Mouse (Mus musculus) liver, embryonic 15.5 days (tissue): ENCODE results near the gene Nap1l1. TPM values are rescaled to one million over a fixed set of nuclear protein-coding genes. Genes with fewer than 3 reads are reported as not detected.
A peak's percentile ranks its signal among the peaks of the same experiment; 100 is the strongest.
"Not testable (repeated sequence)": the region's sequence is repeated elsewhere in the genome, so short reads cannot be mapped to it uniquely, and the experiment has no call there.

Experiments
- ATAC-seq: fragments of 200-750 bp; cut with Nextera tagmentation; 2 replicates; pipeline ENCODE4 v1.8.0; 2017; ENCODE audit warnings: moderate number of reproducible peaks, mild to moderate bottlenecking, moderate library complexity; ENCODE audit not compliant: insufficient read depth
- H3K27ac ChIP-seq: fragments of 300-500 bp; sonication (generic); replicated peaks from 2 replicates; pipeline ENCODE4 v1.5.1; 2015; ENCODE audit warnings: mild to moderate bottlenecking, inconsistent platforms
- H3K27me3 ChIP-seq: fragments of 300-500 bp; sonication (generic); 2 replicates; pipeline ENCODE4 v1.6.1; 2015; ENCODE audit warnings: mild to moderate bottlenecking, inconsistent platforms
- H3K36me3 ChIP-seq: fragments of 300-500 bp; sonication (generic); replicated peaks from 2 replicates; pipeline ENCODE4 v1.6.1; 2015; ENCODE audit warnings: moderate library complexity, mild to moderate bottlenecking, inconsistent platforms
- H3K4me1 ChIP-seq: fragments of 300-500 bp; sonication (generic); replicated peaks from 2 replicates; pipeline ENCODE4 v1.6.1; 2015; ENCODE audit warnings: inconsistent platforms
- H3K4me2 ChIP-seq: fragments of 300-500 bp; sonication (generic); 2 replicates; pipeline ENCODE4 v1.6.1; 2015; ENCODE audit warnings: moderate library complexity, mild to moderate bottlenecking, inconsistent platforms
- H3K4me3 ChIP-seq: fragments of 300-500 bp; sonication (generic); replicated peaks from 2 replicates; pipeline ENCODE4 v1.5.1; 2015; ENCODE audit warnings: mild to moderate bottlenecking, inconsistent platforms
- H3K9ac ChIP-seq: fragments of 300-500 bp; sonication (generic); 2 replicates; pipeline ENCODE4 v1.6.1; 2015; ENCODE audit warnings: moderate library complexity, mild to moderate bottlenecking, inconsistent platforms
- H3K9me3 ChIP-seq: fragments of 300-500 bp; sonication (generic); replicated peaks from 2 replicates; pipeline ENCODE4 v1.6.1; 2016; ENCODE audit warnings: inconsistent platforms
- whole genome bisulfite sequencing: fragments of 180-500 bp; shearing (Covaris S2); methylation state at CpG from one replicate; pipeline ENCODE4 v1.1.7; 2015; ENCODE audit warnings: mixed read lengths; ENCODE audit not compliant: insufficient replicate concordance; 5-methylcytosine and 5-hydroxymethylcytosine counted together
- polyA plus RNA-seq: library from polyadenylated mRNA; unstranded; fragments of >200 nt; fragmentation: Nextera tagmentation; extraction: Ambion mirVana; gene quantifications from 2 replicates; pipeline ENCODE4 v1.2.1, GENCODE M21; 2015

Nap1l1 gene
- 69.6 and 83.5 TPM in 2 replicates for polyA plus RNA-seq

DNA sequence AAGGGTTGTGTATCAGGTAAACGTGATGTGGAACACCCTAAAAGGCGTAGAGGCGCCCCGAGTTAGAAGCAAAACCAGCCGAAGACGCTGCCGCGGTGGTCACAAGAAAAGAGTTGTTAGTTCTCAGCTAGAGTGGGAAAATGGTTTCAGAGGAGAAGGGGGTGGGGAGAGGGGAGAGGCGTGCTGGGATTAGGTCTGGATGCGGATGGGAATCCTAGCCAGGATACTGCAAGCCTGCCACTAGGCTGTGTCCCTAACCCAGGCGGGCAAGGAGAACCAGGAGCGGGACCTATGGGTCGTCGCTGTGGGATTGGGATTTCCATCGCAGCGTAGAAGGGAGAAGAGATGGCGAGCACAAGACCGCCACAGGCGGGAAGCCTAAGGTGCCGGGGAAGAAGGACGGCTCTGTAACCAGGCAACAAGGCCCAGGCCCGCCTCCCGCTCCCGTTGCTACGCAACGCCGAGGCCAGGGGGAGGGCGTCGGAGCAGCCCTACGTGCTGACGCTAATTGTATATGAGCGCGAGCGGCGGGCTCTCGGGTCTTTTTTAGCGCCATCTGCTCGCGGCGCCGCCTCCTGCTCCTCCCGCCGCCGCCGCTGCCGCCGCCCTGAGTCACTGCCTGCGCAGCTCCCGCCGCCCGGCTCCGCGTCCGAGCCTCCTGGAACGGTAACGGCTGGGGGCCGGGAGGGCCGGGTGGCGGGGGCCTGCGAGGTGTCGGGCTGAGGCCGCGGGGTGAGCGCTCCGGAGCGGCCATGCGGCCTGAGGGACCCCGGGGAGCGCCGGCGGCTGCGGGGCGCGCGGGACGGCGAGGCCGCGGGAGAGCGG is at the start of gene Nap1l1:
Nap1l1 (plus strand) TSS at position 538 of the 825 bp plus-strand sequence.
- H3K27me3 ChIP-seq = 0 out of 2 replicates have a peak, but pooled peaks cover 5% of the 10 kb centered on the region
- peak within 1 kb of the TSS; percentile 85 for H3K27ac ChIP-seq
- ATAC-seq = peak; percentile 95
- WGBS = 3% methylated on average over 79 of the region's 80 CpGs
- peak within 1 kb of the TSS; percentile 94 for H3K4me2 ChIP-seq
- H3K4me1 ChIP-seq = peaks cover 49% of the 10 kb centered on the region
- H3K9me3 ChIP-seq = no peaks in the 10 kb centered on the region
- H3K36me3 ChIP-seq = peaks cover 5% of the 10 kb centered on the region; the same call in 1 of the 2 replicates
- peak within 1 kb of the TSS; percentile 95 for H3K9ac ChIP-seq
- peak within 1 kb of the TSS; percentile 94 for H3K4me3 ChIP-seq

DNA sequence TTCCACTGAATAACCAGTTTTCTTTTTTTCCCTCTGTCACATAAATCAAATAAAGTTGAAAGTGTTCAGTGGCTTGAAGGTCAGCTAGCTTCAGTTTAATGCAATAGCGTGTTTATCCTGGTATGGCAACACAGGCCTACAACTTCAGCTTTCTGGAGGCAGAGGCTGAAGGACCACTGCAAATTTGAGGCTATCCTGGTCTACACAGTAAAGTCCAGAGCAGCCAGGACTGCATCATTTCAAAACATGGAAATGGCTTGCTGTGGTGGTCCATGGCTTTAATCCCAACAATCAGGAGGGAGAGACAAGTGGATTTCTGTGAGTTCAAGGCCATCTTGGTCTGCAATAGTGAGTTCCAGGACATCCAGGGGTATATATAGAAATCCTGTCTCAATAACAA is 46.5 kb upstream of the Nap1l1 start:
- no peak for ATAC-seq
- H3K9ac ChIP-seq = no peak overlapping the region
- peaks cover 5% of the 10 kb centered on the region for H3K4me1 ChIP-seq
- no peaks in the 10 kb centered on the region for H3K27me3 ChIP-seq
- WGBS = 52% methylated on average over 1 of the region's 1 CpGs
- H3K4me3 ChIP-seq = no peak overlapping the region
- no peak overlapping the region for H3K4me2 ChIP-seq
- H3K9me3 ChIP-seq = no peaks in the 10 kb centered on the region
- no peaks in the 10 kb centered on the region for H3K36me3 ChIP-seq
- no peak overlapping the region for H3K27ac ChIP-seq

DNA sequence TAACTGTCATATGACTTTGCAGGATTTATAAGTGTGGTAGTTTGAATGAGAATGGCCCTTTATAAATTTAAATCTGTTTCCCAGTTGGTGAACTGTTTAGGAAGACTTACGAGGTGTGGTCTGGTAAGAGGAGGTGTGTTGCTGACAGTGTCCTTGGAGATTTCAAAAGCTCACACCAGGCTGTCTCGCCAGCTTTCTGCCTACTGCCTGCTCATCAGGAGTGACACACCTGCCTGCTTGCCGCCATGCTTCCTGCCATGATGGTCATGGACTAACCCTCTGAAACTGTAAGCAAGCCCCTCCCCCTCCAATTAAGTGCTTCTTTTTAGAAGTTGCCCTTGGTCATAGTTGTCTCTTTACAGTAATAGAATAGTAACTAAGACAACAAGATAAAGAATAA is 39.5 kb upstream of the Nap1l1 start:
- no peaks in the 10 kb centered on the region for H3K27me3 ChIP-seq
- H3K9me3 ChIP-seq = no peaks in the 10 kb centered on the region
- H3K4me1 ChIP-seq = no peaks in the 10 kb centered on the region
- 77% methylated on average over 3 of the region's 3 CpGs for WGBS
- H3K27ac ChIP-seq = no peak overlapping the region
- no peak for ATAC-seq
- H3K9ac ChIP-seq = no peak overlapping the region
- H3K4me3 ChIP-seq = no peak overlapping the region
- no peak overlapping the region for H3K4me2 ChIP-seq
- H3K36me3 ChIP-seq = no peaks in the 10 kb centered on the region

DNA sequence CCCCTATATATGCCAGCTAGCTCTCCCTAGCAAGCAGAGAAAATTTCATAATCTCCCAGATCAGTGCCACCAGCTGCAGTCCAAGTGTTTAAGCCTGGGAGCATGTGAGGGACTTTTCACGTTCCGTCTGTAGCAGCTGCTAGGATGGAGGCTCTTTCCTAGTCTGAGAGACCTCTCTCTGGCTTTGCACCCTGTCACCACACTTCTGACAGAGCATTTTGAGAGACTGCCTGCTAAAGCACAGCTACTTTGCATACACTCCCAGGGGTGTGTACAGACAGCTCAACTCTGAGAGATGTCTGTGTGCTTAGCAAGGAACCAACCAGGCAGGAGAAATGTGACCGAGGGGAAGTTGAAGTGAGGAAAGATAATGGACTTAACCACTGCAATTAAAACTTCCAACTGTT is 32.0 kb upstream of the Nap1l1 start:
- Histone ChIP-seq H3K27ac (no peak overlapping the region), H3K4me2 (no peak overlapping the region), H3K36me3 (no peaks in the 10 kb centered on the region), H3K4me3 (no peak overlapping the region), H3K9me3 (no peaks in the 10 kb centered on the region), H3K9ac (no peak overlapping the region), H3K27me3 (no peaks in the 10 kb centered on the region), H3K4me1 (peaks cover 2% of the 10 kb centered on the region; the same call in 1 of the 2 replicates)
- ATAC-seq = no peak
- 19% methylated on average over 3 of the region's 3 CpGs for WGBS

DNA sequence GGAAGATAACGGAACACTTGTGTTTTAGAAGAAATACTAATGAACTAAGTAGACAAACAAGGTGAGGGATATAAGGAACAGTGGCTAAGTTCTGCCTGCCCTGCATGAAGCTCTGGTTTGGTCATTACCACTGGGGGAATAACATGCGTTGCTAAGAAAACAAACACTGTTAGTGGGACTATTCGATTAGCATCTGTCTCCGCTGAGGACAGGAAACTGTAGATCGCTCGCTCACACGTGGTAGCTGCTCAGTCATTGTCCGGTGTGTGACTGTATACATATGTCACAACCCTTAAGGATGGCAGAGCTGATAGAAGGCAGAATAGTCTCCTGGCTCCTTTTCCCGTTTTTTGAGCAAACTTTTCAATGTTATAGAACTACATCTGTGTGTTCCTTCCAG is 28.8 kb upstream of the Nap1l1 start:
- ATAC-seq = no peak
- H3K4me2 ChIP-seq = no peak overlapping the region
- no peak overlapping the region for H3K27ac ChIP-seq
- 27% methylated on average over 9 of the region's 9 CpGs for WGBS
- peaks cover 4% of the 10 kb centered on the region; the same call in 1 of the 2 replicates for H3K4me1 ChIP-seq
- H3K4me3 ChIP-seq = no peak overlapping the region
- no peaks in the 10 kb centered on the region for H3K36me3 ChIP-seq
- H3K27me3 ChIP-seq = no peaks in the 10 kb centered on the region
- H3K9ac ChIP-seq = no peak overlapping the region
- no peaks in the 10 kb centered on the region for H3K9me3 ChIP-seq

DNA sequence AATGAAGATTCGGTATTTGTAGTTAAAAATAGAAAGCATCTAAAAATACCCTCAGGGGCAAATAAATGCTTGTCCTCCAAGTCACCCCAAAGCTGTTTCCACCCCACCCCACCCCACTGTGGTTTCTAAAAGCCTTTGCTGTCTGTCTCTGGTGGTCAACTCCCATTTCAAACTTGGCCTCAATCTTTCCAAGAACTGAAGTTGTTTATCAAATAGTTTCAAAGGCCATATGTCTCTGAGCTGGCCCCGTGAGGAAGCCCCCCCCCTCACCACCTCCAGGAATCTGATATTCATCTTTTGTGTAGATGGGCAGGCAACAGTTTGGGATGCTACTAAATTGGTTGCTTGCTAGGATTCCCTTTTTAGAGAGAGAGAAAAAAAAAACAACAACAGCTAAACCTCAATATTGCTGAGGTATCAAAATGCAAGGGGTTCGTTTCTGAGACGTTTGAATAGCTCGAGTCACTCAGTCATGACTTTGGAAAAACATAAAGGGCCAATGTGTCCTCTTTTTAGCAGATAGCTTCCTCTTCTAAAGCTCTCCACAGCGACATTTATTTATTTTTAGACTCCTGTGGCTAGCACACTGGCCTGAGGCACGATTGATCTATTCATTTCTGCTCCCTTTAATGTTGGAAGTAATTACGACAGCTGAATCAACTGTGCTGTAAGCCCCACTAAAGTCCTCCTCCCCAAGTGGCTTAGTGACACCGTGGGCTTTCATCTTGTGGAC is 26.9 kb upstream of the Nap1l1 start:
- H3K4me1 ChIP-seq = peaks cover 4% of the 10 kb centered on the region; the same call in 1 of the 2 replicates
- H3K36me3 ChIP-seq = no peaks in the 10 kb centered on the region
- no peak overlapping the region for H3K4me3 ChIP-seq
- H3K27me3 ChIP-seq = no peaks in the 10 kb centered on the region
- no peak for ATAC-seq
- no peak overlapping the region for H3K9ac ChIP-seq
- no peak overlapping the region for H3K4me2 ChIP-seq
- 8% methylated on average over 9 of the region's 9 CpGs for WGBS
- no peaks in the 10 kb centered on the region for H3K9me3 ChIP-seq
- no peak overlapping the region for H3K27ac ChIP-seq

DNA sequence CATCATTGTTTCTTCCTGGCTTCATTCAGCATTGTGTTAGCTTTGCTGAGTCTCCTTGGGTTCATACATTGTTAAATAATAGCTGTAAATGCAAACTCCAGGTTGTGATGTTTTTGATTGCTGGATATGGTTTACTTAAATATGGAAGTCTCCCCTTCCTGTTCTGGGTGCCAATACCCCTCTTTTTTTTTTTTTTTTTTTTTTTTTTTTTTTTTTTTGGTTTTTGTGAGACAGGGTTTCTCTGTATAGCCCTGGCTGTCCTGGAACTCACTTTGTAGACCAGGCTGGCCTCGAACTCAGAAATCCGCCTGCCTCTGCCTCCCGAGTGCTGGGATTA is 26.4 kb upstream of the Nap1l1 start:
- not testable (repeated sequence) for H3K4me2 ChIP-seq, H3K4me3 ChIP-seq, H3K9me3 ChIP-seq, H3K4me1 ChIP-seq, H3K27me3 ChIP-seq, H3K36me3 ChIP-seq, H3K9ac ChIP-seq, H3K27ac ChIP-seq, ATAC-seq
- 70% methylated on average over 3 of the region's 3 CpGs for WGBS

DNA sequence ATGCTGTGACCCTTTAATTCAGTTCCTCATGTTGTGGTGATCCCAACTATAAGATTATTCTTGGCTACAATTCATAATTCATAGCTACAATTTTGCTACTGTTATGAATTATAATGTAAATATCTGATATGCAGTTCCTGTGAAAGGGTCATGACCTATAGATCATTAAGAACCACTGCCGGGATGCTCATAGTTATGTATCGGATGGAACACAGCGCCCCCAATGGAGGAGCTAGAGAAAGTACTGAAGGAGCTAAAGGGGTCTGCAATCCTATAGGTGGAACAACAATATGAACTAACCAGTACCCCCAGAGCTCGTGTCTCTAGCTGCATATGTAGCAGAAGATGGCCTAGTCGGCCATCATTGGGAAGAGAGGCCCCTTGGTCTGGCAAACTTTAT is 23.4 kb upstream of the Nap1l1 start:
- 42% methylated on average over 5 of the region's 5 CpGs for WGBS
- not testable (repeated sequence) for H3K36me3 ChIP-seq, H3K27me3 ChIP-seq, H3K9me3 ChIP-seq, H3K4me2 ChIP-seq, H3K9ac ChIP-seq, H3K27ac ChIP-seq, H3K4me1 ChIP-seq, H3K4me3 ChIP-seq, ATAC-seq

DNA sequence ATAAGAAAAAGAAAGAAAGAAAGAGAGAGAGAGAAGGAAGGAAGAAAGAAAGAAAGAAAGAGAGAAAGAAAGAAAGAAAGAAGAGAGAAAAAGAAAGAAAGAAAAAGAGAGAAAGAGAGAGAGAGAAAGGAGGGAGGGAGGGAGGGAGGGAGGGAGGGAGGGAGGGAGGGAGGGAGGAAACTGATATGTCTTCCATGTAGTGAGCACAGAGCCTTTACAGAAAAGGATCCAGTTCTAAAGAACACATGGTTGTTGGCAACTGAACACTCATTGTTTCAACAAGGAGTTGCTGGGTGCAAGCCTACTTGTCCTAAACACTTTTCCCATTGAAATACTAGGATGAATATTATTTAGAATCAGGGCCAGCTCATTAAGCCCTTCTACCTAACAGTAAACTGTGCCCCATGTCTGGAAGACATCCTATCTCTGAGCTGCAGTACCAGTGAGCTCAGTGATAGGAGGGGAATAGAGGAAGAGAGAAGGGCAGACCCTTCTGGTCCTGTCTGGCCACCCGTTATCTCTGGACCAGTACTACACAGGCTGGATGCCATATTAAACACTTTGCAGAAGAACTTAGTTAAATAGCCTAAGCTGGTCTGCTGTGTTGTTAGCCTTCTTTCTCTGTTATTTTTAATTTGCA is 21.2 kb upstream of the Nap1l1 start:
- Histone ChIP-seq H3K4me2 (no peak overlapping the region), H3K4me3 (no peak overlapping the region), H3K27me3 (no peaks in the 10 kb centered on the region), H3K36me3 (no peaks in the 10 kb centered on the region), H3K27ac (no peak overlapping the region), H3K9ac (no peak overlapping the region), H3K9me3 (no peaks in the 10 kb centered on the region), H3K4me1 (peaks cover 6% of the 10 kb centered on the region; the same call in 1 of the 2 replicates)
- ATAC-seq = peak; percentile 74
- WGBS = 19% methylated on average over 1 of the region's 1 CpGs

DNA sequence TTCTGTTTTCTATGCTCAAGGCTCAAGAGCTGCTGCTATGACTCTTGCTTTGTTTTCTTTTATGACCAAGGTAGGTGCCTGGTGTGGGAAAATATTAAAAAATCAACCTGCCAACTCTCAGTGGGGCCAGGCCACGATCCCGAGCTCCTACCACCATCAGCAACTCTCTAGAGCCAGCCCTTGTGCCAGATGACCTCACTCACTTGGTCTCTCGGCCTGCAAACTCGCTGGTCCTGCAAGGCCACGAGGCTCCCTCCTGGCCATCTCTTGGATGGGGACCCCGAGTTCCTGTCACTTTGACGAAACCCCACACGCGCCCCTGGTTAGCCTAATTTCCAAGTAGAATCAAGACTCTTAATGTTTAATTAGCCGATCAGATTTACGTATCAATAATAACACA is 20.6 kb upstream of the Nap1l1 start:
- H3K9me3 ChIP-seq = no peaks in the 10 kb centered on the region
- H3K36me3 ChIP-seq = no peaks in the 10 kb centered on the region
- H3K4me1 ChIP-seq = peaks cover 6% of the 10 kb centered on the region; the same call in 1 of the 2 replicates
- no peak overlapping the region for H3K9ac ChIP-seq
- ATAC-seq = no peak
- H3K4me3 ChIP-seq = no peak overlapping the region
- H3K27ac ChIP-seq = no peak overlapping the region
- 70% methylated on average over 11 of the region's 11 CpGs for WGBS
- H3K27me3 ChIP-seq = no peaks in the 10 kb centered on the region
- H3K4me2 ChIP-seq = no peak overlapping the region

DNA sequence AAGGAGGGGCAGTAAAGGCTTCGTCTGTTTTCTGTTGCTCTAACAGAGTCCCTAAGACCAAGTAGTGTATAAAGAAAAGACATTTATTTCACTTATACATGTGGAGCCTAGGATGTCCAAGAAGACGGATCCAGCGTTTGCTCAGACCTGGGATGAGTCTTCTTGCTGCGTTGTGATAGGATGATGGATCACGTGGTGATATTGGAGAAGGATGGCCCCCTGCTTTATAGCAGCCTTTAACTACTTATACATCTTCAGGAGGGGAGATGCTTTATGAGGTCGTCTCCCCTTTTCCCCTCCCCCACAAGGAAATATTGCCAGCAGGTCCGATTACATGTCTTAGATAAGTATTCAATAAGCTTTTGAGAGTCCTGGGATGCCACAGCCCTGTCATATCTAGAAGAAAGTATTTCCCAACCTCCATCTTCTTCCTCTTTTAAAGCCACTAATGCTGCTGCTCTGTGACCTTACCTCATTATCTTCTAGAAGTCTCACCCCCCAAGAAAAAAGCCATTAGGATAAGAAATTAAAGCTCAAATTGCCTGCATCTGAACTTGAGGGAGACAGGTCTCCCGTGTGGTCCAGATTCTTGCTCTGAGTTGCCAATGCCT is 18.2 kb upstream of the Nap1l1 start:
- WGBS = 51% methylated on average over 8 of the region's 8 CpGs
- ATAC-seq = no peak
- H3K9ac ChIP-seq = no peak overlapping the region
- H3K4me3 ChIP-seq = no peak overlapping the region
- no peaks in the 10 kb centered on the region for H3K36me3 ChIP-seq
- no peak overlapping the region for H3K27ac ChIP-seq
- no peaks in the 10 kb centered on the region for H3K9me3 ChIP-seq
- peaks cover 6% of the 10 kb centered on the region; the same call in 1 of the 2 replicates for H3K4me1 ChIP-seq
- no peaks in the 10 kb centered on the region for H3K27me3 ChIP-seq
- H3K4me2 ChIP-seq = no peak overlapping the region
